Mouse (Mus musculus) lung, postnatal 0 days (tissue): ENCODE results near the gene Ptprg. TPM values are rescaled to one million over a fixed set of nuclear protein-coding genes. Genes with fewer than 3 reads are reported as not detected.
A peak's percentile ranks its signal among the peaks of the same experiment; 100 is the strongest.

ENCODE experiments used
- ATAC-seq: fragments of 200-750 bp; cut with Nextera tagmentation; 2 replicates; pipeline ENCODE4 v1.8.0; 2017; ENCODE audit warnings: moderate library complexity
- DNase-seq: peaks from one replicate; pipeline ENCODE4 v3.0.0-alpha.2; 2016; ENCODE audit warnings: low spot score
- H3K27ac ChIP-seq: fragments of 300-500 bp; sonication (generic); 2 replicates; pipeline ENCODE4 v1.5.1; 2014; ENCODE audit warnings: antibody characterized with exemption, mild to moderate bottlenecking, low read length, mixed read lengths
- H3K27me3 ChIP-seq: fragments of 300-500 bp; sonication (generic); replicated peaks from 2 replicates; pipeline ENCODE4 v1.6.1; 2014; ENCODE audit warnings: low read length, mixed read lengths; ENCODE audit not compliant: insufficient read depth
- H3K36me3 ChIP-seq: fragments of 300-500 bp; sonication (generic); 2 replicates; pipeline ENCODE4 v1.6.1; 2014; ENCODE audit warnings: low read length, mixed read lengths; ENCODE audit not compliant: insufficient read depth
- H3K4me1 ChIP-seq: fragments of 300-500 bp; sonication (generic); 2 replicates; pipeline ENCODE4 v1.6.1; 2014; ENCODE audit warnings: antibody characterized with exemption, low read depth, low read length, mixed read lengths; ENCODE audit not compliant: insufficient read depth
- H3K4me2 ChIP-seq: fragments of 300-500 bp; sonication (generic); replicated peaks from 2 replicates; pipeline ENCODE4 v1.6.1; 2014; ENCODE audit warnings: low read depth, mild to moderate bottlenecking, low read length, moderate library complexity, mixed read lengths
- H3K4me3 ChIP-seq: fragments of 300-500 bp; sonication (generic); 2 replicates; pipeline ENCODE4 v1.5.1; 2014; ENCODE audit warnings: low read depth, low read length
- H3K9ac ChIP-seq: fragments of 300-500 bp; sonication (generic); replicated peaks from 2 replicates; pipeline ENCODE4 v1.6.1; 2014; ENCODE audit warnings: low read depth, mild to moderate bottlenecking
- H3K9me3 ChIP-seq: fragments of 300-500 bp; sonication (generic); 2 replicates; pipeline ENCODE4 v1.6.1; 2016; ENCODE audit warnings: low read length, mixed read lengths
- CTCF ChIP-seq: IDR thresholded peaks from 2 replicates; pipeline ENCODE4 v1.5.1; 2016; ENCODE audit warnings: antibody characterized with exemption, mild to moderate bottlenecking
- EP300 ChIP-seq: IDR thresholded peaks from 2 replicates; pipeline ENCODE4 v1.6.1; 2016; ENCODE audit warnings: antibody characterized with exemption, mild to moderate bottlenecking, control low read depth
- WGBS: fragments of 180-500 bp; shearing (Covaris S2); extraction: QIAGEN DNeasy Blood & Tissue Kit; methylation state at CpG from one replicate; pipeline ENCODE4 v1.1.7; 2014; 5-methylcytosine and 5-hydroxymethylcytosine counted together
- polyA plus RNA-seq: library from polyadenylated mRNA; unstranded; fragments of >200 nt; fragmentation: Nextera tagmentation; extraction: Ambion mirVana; gene quantifications from 2 replicates; pipeline ENCODE4 v1.2.1, GENCODE M21; 2015

The Ptprg gene
- polyA plus RNA-seq, 1 experiment from 2014 or later = 19.4 TPM

DNA sequence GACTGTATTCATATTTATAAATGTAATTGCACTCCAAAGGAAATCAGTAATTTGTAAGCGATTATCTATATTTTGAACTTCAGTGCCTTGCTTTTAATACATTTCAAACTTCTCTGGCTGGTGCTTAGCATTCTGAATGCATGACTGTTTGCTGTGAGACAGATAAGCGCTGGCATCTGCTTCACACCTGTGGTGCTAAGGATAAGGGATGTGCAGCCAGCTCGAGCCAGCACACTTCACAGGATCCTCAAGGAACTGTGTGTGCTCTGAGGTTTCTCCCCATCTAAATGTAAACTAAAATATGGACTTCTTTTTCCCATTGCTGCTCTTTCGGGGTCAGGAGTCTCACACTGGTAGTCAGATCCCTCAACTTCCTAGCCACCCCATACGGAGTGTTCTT, 458.4 kb downstream of the Ptprg start:
- Histone ChIP-seq H3K27ac (no peak overlapping the region), H3K36me3 (no peaks in the 10 kb centered on the region), H3K4me1 (no peaks in the 10 kb centered on the region), H3K4me3 (no peak overlapping the region), H3K9me3 (no peaks in the 10 kb centered on the region), H3K4me2 (no peak overlapping the region), H3K27me3 (no peaks in the 10 kb centered on the region), H3K9ac (no peak overlapping the region)
- TF ChIP-seq CTCF (no peak), EP300 (no peak)
- WGBS = 76% methylated on average over 5 of the region's 5 CpGs
- DNase-seq (no peak), ATAC-seq (no peak)

- 92% methylated on average over 16 of the region's 16 CpGs for WGBS
- no peak for ATAC-seq
- no peaks in the 10 kb centered on the region for H3K4me1 ChIP-seq
- H3K27ac ChIP-seq = no peak overlapping the region
- H3K36me3 ChIP-seq = no peaks in the 10 kb centered on the region
- no peak overlapping the region for H3K4me2 ChIP-seq
- no peaks in the 10 kb centered on the region for H3K9me3 ChIP-seq
- H3K27me3 ChIP-seq = no peaks in the 10 kb centered on the region
- H3K4me3 ChIP-seq = no peak overlapping the region
- DNase-seq = no peak
- no peak overlapping the region for H3K9ac ChIP-seq
- no peak for TF ChIP-seq EP300
- TF ChIP-seq CTCF = no peak
Measured at GRCm38 (mm10) chr14:12025812-12026728, 472.7 kb downstream of the Ptprg start.

DNA sequence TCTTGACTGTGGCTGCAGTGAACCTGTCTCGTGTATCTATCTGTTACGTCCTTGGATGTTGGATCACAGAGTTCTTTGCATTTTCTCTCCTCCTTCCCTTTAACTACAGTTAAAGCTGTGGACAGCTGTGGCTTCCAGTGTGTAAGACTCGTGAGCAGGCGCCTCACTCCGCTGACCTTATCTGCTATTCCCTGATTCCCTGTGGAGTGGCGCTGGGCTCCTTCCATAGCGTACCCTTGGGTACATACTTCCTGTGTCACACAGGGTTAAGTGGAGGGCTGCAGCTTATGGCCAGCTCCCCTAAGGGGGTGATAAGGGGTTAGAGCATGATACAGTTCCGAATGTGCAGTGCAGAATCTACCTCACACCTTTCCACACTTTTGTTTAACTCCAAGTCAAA, 473.9 kb downstream of the Ptprg start:
- Histone ChIP-seq H3K27ac (no peak overlapping the region), H3K9me3 (no peaks in the 10 kb centered on the region), H3K36me3 (no peaks in the 10 kb centered on the region), H3K4me1 (no peaks in the 10 kb centered on the region), H3K27me3 (no peaks in the 10 kb centered on the region), H3K9ac (no peak overlapping the region), H3K4me2 (no peak overlapping the region), H3K4me3 (no peak overlapping the region)
- TF ChIP-seq EP300 (no peak), CTCF (no peak)
- WGBS = 66% methylated on average over 8 of the region's 8 CpGs
- DNase-seq (no peak), ATAC-seq (no peak)

DNA sequence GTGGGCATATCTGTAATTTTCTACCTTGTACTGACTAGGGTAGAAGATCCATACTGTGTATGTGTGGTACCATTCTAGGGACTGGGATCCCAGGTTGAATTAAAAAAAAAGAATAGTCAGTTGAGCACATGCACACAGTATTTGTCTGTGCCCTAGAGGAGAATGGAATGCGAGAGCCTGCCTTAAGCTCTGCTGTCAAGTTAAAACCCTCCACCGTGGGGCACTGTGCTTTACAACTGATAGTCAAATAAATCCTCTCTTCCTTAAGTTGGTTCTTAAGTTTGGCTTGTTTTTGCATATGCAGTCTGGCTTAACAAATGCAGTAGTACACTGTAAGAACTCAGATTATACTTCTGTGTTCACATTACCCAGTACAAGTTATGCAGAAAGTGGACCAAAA, 476.6 kb downstream of the Ptprg start:
- 57% methylated on average over 2 of the region's 2 CpGs for WGBS
- TF ChIP-seq EP300 (no peak), CTCF (peak; percentile 47)
- Histone ChIP-seq H3K27ac (no peak overlapping the region), H3K9me3 (no peaks in the 10 kb centered on the region), H3K4me1 (no peaks in the 10 kb centered on the region), H3K9ac (no peak overlapping the region), H3K4me3 (no peak overlapping the region), H3K4me2 (no peak overlapping the region), H3K36me3 (no peaks in the 10 kb centered on the region), H3K27me3 (no peaks in the 10 kb centered on the region)
- ATAC-seq (no peak; the same call in 1 of the 2 replicates), DNase-seq (peak; percentile 32)

- 60% methylated on average over 11 of the region's 11 CpGs for WGBS
- Histone ChIP-seq H3K4me3 (no peak overlapping the region), H3K27ac (no peak overlapping the region), H3K4me1 (no peaks in the 10 kb centered on the region; the same call in 1 of the 2 replicates), H3K9me3 (no peaks in the 10 kb centered on the region), H3K9ac (no peak overlapping the region), H3K4me2 (no peak overlapping the region), H3K27me3 (no peaks in the 10 kb centered on the region), H3K36me3 (no peaks in the 10 kb centered on the region)
- TF ChIP-seq CTCF (no peak), EP300 (peak; percentile 78)
- DNase-seq (peak; percentile 61), ATAC-seq (peak; percentile 91)
Measured at GRCm38 (mm10) chr14:12036530-12037283, 483.4 kb downstream of the Ptprg start.

GRCm38 (mm10) chr14:12039743-12040142, 486.4 kb downstream of the Ptprg start:
- H3K27me3 ChIP-seq = no peaks in the 10 kb centered on the region
- H3K27ac ChIP-seq = no peak overlapping the region
- no peak overlapping the region for H3K4me2 ChIP-seq
- H3K9ac ChIP-seq = no peak overlapping the region
- H3K36me3 ChIP-seq = no peaks in the 10 kb centered on the region
- no peaks in the 10 kb centered on the region for H3K9me3 ChIP-seq
- H3K4me1 ChIP-seq = no peaks in the 10 kb centered on the region; the same call in 1 of the 2 replicates
- DNase-seq (no peak), ATAC-seq (no peak)
- H3K4me3 ChIP-seq = no peak overlapping the region
- 80% methylated on average over 3 of the region's 3 CpGs for WGBS
- TF ChIP-seq CTCF = no peak
